Mouse (Mus musculus): ENCODE data around the gene Afdn.
"Not testable (repeated sequence)": the region's sequence is repeated elsewhere in the genome, so short reads cannot be mapped to it uniquely, and the experiment has no call there.

Gene Afdn

GRCm38 (mm10) chr17:13951570-13951969, 191.2 kb downstream of the Afdn start:
- DNase-seq (ENCODE audit: low spot score in 2 of 2): not testable (repeated sequence)
